Mouse (Mus musculus): ENCODE measurements at regions not wholly inside any gene's neighbourhood (a gene's known extent, or its start where the extent isn't known, plus 50 kb on each side); places are given as distances from the start of the nearest gene placed in this dataset.

DNA sequence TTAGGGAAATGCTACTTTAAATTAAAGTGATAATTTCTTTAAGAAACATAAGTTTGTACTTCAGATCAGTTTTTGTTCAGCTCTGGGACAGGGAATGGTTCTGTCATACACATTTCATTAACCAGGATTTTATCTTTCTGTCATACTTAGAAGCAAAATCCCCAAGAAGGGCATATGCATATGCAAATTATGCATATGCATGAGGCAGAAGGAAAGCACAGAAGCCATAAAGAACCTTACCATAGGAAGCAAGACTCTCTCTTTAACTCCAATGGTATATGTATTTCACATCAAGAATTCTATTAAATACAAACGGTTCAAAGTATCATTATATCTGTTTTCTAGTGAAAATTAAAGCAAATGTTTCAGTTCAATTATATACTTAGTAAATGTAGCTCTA is 381.5 kb downstream of the Kcnj3 start:
- in situ Hi-C loops (cut with MboI, MseI): loop anchor here (25.0 kb wide), 1 partner anchor 695 kb away; no protein-coding TSS in a partner anchor

GRCm38 (mm10) chr2:55818220-55818619 is 382.4 kb downstream of the Kcnj3 start:
- in situ Hi-C loops (cut with MboI, MseI): loop anchor here (25.0 kb wide), 1 partner anchor 694 kb away; no protein-coding TSS in a partner anchor

DNA sequence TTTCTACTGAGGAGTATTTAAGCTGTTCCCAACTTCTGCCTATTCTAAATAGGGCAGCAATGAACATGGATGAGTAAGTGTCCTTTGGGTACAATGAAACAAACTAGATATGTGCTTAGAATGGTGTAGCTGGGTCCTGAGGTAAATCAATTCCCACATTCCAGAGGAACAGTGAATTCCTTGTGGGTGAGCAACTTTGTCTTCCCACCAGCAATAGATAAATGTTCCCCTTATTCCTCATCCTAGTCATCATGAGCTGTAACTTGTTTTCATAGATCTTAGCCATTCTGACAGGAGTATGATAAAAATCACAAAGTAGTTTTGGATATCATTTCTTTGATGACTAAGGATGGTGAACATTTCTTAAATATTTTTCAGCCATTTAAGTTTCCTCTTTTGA is 387.0 kb downstream of the Kcnj3 start:
- in situ Hi-C loops (cut with MboI, MseI): loop anchor here (25.0 kb wide), 1 partner anchor 690 kb away; no protein-coding TSS in a partner anchor

DNA sequence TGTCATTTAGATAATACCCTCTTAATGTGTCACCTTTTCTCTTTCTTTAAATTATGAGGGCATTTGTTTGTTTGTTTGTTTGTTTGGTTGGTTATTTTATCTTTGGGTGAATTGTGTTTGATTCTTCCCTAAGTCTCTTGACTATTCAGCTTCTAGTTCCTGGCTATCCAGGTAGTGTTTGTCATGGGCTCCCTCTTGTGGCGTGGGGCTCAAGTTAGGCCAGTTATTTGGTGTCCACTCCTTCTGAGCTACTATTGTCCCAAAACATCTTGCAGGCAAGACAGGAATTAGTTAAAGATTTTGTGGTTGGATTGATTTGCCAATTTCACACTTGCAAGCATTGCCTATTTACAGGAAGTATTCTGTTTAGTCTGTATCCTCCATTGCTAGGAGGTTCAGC is 405.8 kb downstream of the Kcnj3 start:
- in situ Hi-C loops (cut with MboI, MseI): no loop called here

GRCm38 (mm10) chr2:55846832-55847382 is 411.1 kb downstream of the Kcnj3 start:
- in situ Hi-C loops (cut with MboI, MseI): no loop called here

DNA sequence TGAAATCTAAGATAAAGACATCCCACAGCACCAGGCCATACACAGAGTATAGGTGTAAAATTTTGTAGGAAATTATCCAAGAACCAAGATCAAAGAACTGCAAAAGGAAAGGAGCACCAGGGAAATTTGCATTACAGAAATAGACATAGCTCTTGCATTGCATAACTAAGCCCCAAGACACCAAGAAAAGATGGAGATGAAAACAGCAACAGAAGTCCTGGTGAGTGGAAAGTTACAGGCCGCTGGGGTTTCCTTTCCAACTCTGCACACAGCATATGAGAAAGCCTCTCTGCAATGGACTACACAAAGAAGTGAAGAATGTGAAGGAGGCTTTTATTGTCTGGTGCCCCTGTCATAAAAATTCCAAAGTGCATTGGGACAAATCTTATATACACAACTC is 426.7 kb downstream of the Kcnj3 start:
- in situ Hi-C loops (cut with MboI, MseI): no loop called here

DNA sequence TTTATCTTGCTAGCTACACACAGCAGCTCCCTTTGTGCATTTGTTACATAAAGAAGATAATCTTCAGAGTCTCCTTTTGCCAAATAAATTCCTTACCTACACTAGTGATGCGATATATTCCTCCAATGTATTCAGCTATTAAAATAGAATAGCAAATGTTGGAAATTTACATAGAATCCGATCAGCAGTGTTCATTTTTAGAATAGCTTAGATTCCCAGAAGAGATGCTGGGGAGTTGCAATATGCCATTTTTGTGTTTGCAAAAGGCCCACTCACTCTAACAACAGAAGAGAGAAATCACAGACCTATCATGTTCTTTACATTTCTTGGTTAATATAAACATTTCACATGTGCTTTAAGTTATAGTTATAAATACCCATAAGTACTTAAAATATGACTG is 454.2 kb downstream of the Kcnj3 start:
- in situ Hi-C loops (cut with MboI, MseI): no loop called here

DNA sequence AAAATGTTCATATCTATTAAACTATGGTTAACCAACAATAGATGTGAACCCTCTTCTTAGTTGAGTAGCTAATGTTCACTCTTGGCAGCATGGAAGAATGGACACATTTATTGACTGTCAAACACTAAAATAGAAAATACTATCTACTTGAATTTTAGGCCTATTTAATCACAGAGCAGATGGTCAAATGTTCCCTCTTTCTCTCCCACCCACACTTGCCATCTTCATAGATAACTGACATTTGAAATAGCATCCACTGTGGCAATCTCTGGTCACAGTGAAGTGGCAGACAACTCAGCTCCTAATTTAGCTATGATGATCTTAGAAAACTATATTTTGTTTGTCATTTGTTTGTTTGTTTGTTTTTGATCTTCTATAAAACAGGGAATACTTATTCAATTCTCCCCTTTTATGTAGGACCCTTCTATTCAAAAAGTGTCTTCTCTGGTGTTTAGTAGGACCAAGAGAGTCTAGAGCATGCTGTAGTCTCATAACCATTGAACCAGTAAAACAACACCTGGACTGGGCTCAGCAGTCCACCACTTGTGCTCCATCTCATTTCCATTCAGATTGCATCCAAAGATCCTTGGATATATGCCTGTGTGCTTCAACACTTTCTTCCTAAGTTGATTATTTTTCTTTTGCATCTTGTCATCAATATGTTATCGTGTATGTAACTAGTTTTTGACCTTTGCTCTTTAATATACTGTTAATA is 457.2 kb downstream of the Kcnj3 start:
- in situ Hi-C loops (cut with MboI, MseI): no loop called here

DNA sequence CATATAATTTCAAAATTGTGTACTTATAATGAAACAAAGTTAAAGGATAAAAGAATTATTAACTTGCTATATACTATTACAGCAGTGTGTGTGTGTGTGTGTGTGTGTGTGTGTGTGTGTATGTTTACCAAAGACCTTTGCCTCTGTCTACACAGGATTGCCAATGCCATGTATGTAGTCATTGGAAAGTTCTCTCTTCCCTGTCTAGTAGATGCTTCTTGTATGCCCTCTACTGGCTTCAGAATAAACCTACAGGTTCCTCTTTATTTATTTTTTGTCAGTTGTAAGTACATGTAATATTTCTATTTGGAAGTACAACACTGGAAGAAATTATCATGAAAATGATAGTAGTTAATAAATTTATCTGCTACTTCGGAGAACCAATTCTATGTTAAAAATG is 484.5 kb downstream of the Kcnj3 start:
- in situ Hi-C loops (cut with MboI, MseI): no loop called here

Measured in T-helper 2 cell (primary cell).